Mouse (Mus musculus) monocyte, adult 59 days (primary cell): ENCODE measurements around the gene Siglech. TPM values are rescaled to one million over a fixed set of nuclear protein-coding genes. Genes with fewer than 3 reads are reported as not detected.

Experiments
- total RNA-seq, 2 experiments: library from RNA; stranded (reverse); gene quantifications; one replicate each; pipeline ENCODE4 v1.2.4; 2023

The Siglech gene
- total RNA-seq, result 1 to 10 TPM; 2.8 to 4.2 TPM

GRCm38 (mm10) chr7:55767926-55768325 lies at the start of gene Siglech:
Gene Siglech (plus strand): TSS chr7:55768178.

GRCm38 (mm10) chr7:55793952-55794603 lies 26.1 kb downstream of the Siglech start, which contains the start of gene Tubgcp5:
Gene Tubgcp5 (plus strand): TSS chr7:55794154.

Other genes starting within 250 kb of the Siglech start
- gene Tubgcp5, start 26.0 kb downstream of the Siglech start, total RNA-seq, result 10 to 100 TPM; 20.4 to 23.0 TPM
- 100 to 1,000 TPM; 155 to 159 TPM for gene Cyfip1, start 73.6 kb downstream of the Siglech start, total RNA-seq
- 10 to 100 TPM; 46.1 to 50.7 TPM for gene Nipa2, start 194.3 kb downstream of the Siglech start, total RNA-seq